Mouse (Mus musculus): ENCODE data around the gene Maml3.

Gene Maml3

GRCm38 (mm10) chr3:51769196-51769595 is 335.7 kb downstream of the Maml3 start:
- no peak for DNase-seq

- no peak for DNase-seq
Measured at GRCm38 (mm10) chr3:51765220-51765923, 339.5 kb downstream of the Maml3 start.

GRCm38 (mm10) chr3:51764175-51764574 is 340.7 kb downstream of the Maml3 start:
- DNase-seq: no peak

GRCm38 (mm10) chr3:51762900-51763299 is 342.0 kb downstream of the Maml3 start:
- no peak for DNase-seq

GRCm38 (mm10) chr3:51759534-51759933 is 345.3 kb downstream of the Maml3 start:
- DNase-seq: no peak

GRCm38 (mm10) chr3:51757032-51757431 is 347.8 kb downstream of the Maml3 start:
- no peak for DNase-seq

- DNase-seq: no peak
Measured at GRCm38 (mm10) chr3:51756283-51756682, 348.6 kb downstream of the Maml3 start.

- DNase-seq: no peak
Measured at GRCm38 (mm10) chr3:51753262-51753661, 351.6 kb downstream of the Maml3 start.

- DNase-seq: no peak
Measured at GRCm38 (mm10) chr3:51751440-51751839, 353.4 kb downstream of the Maml3 start.

GRCm38 (mm10) chr3:51749812-51750481 is 354.9 kb downstream of the Maml3 start:
- no peak for DNase-seq

- no peak for DNase-seq
Measured at GRCm38 (mm10) chr3:51749421-51749811, 355.5 kb downstream of the Maml3 start.

GRCm38 (mm10) chr3:51748436-51749376 is 356.2 kb downstream of the Maml3 start:
- DNase-seq: no peak

- no peak for DNase-seq
Measured at GRCm38 (mm10) chr3:51746816-51747215, 358.1 kb downstream of the Maml3 start.

GRCm38 (mm10) chr3:51745162-51745561 is 359.7 kb downstream of the Maml3 start:
- no peak for DNase-seq

GRCm38 (mm10) chr3:51744339-51744759 is 360.5 kb downstream of the Maml3 start:
- no peak for DNase-seq

- DNase-seq: no peak
Measured at GRCm38 (mm10) chr3:51742405-51742804, 362.5 kb downstream of the Maml3 start.

- DNase-seq: no peak
Measured at GRCm38 (mm10) chr3:51741824-51742223, 363.1 kb downstream of the Maml3 start.

- DNase-seq: no peak
Measured at GRCm38 (mm10) chr3:51739835-51740112, 365.1 kb downstream of the Maml3 start.

- no peak for DNase-seq
Measured at GRCm38 (mm10) chr3:51739049-51739834, 365.6 kb downstream of the Maml3 start.

- DNase-seq: no peak
Measured at GRCm38 (mm10) chr3:51733685-51734084, 371.2 kb downstream of the Maml3 start.

- no peak for DNase-seq
Measured at GRCm38 (mm10) chr3:51731949-51732636, 372.8 kb downstream of the Maml3 start.

GRCm38 (mm10) chr3:51730662-51731061 is 374.2 kb downstream of the Maml3 start:
- no peak for DNase-seq
